Mouse (Mus musculus): ENCODE results near the gene Rcl1.

DNA sequence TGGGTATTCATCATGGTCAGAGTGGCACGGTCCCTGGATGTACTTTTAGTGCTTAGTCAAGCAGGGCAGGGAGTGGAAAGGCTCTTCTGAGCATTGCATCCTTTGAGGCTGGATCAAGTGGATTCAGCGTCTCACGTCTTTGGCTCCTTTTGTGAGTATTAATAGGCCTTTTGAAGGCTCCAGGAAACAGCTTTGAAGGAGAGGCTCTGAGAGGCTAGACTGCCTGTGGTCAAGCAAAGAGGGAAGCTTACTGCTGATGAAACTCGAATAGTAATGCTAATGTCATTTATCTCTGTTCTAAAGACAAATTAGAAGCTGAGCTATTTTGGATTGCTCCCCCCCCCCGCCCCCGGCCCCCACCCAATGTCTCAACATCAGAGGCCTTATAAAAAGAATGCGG is 83.9 kb downstream of the Rcl1 start:
- no peak for TF ChIP-seq CTCF (IDR thresholded peaks at IDR 0.05; ENCODE audit: low read depth)
- no peak for TF ChIP-seq EP300 (IDR thresholded peaks at IDR 0.05; ENCODE audit: low read depth)
